Mouse (Mus musculus) olfactory bulb, adult 2 months (tissue): ENCODE measurements at regions not wholly inside any gene's neighbourhood (a gene's known extent, or its start where the extent isn't known, plus 50 kb on each side); places are given as distances from the start of the nearest gene placed in this dataset.

ENCODE experiments used
- CTCF ChIP-seq: fragments of 200-500 bp; IDR thresholded peaks from 2 replicates; pipeline ENCODE4 v1.5.1; 2012; ENCODE audit warnings: low read depth, mild to moderate bottlenecking, low read length, moderate library complexity; ENCODE audit not compliant: insufficient read depth
- POLR2A ChIP-seq: fragments of 200-500 bp; IDR thresholded peaks from 2 replicates; pipeline ENCODE4 v1.6.1; 2012; ENCODE audit warnings: mild to moderate bottlenecking, low read depth, low read length, moderate library complexity; ENCODE audit not compliant: insufficient read depth

DNA sequence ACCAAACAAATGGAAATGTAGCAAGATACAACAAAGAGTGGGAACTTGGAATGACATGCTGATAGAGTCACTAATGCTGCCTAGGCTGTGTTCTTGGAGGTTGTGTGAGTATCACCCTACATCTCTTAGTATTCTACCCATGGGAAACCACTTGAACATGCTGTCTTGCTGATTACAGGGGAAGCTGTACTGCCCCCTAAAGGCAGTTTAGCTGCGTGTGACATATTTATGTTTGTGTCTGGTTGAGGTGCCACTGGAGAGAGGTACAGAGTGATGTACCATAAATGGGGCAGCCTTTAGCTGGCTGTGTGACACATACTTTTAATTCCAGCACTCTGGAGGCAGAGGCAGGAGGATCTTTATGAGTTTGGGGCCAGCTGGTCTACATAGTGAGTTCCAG, 73.0 kb upstream of the Vps8 start:
- TF ChIP-seq CTCF (no peak), POLR2A (no peak)
